Mouse (Mus musculus) CH12.LX (cell line): ENCODE measurements around the gene Trio. TPM values are rescaled to one million over a fixed set of nuclear protein-coding genes. Genes with fewer than 3 reads are reported as not detected.

ENCODE experiments used
- DNase-seq: peaks from one replicate; pipeline ENCODE4 v3.0.0-alpha.2; 2013; ENCODE audit errors: extremely low read depth
- H3K27ac ChIP-seq: 2 replicates; pipeline ENCODE4 v1.5.1; 2012; ENCODE audit warnings: low read depth, mild to moderate bottlenecking, control low read depth, moderate library complexity; ENCODE audit not compliant: insufficient read depth
- H3K27me3 ChIP-seq: replicated peaks from 2 replicates; pipeline ENCODE3; 2012; ENCODE audit warnings: inconsistent platforms
- H3K36me3 ChIP-seq, 2 experiments: replicated peaks in 1 of 2; 2 replicates each; pipeline versions ENCODE3 to v1.6.1; 2012; ENCODE audit warnings: inconsistent platforms in 1 of 2, low read length in 1 of 2, mild to moderate bottlenecking in 1 of 2, mixed read lengths in 1 of 2, moderate library complexity in 1 of 2; ENCODE audit not compliant: control insufficient read depth in 1 of 2, insufficient read depth in 1 of 2
- H3K4me1 ChIP-seq, 2 experiments: 2 replicates each; pipeline ENCODE4 v1.6.1; 2012; ENCODE audit warnings: inconsistent platforms in 1 of 2, moderate library complexity in 1 of 2; ENCODE audit not compliant: insufficient read depth in 2 of 2, control insufficient read depth in 1 of 2
- H3K4me2 ChIP-seq: 2 replicates; pipeline ENCODE4 v1.6.1; 2012; ENCODE audit warnings: low read depth, mild to moderate bottlenecking, control low read depth; ENCODE audit not compliant: poor library complexity, insufficient read depth, severe bottlenecking
- H3K4me3 ChIP-seq, 3 experiments: fragments of 150-350 bp in 1 of 3; sonication (generic) in 1 of 3; replicated peaks in 1 of 3; 2 replicates each; pipeline versions ENCODE3 to v1.5.1; 2011 to 2012; ENCODE audit warnings: low read depth in 2 of 3, low read length in 2 of 3, mild to moderate bottlenecking in 2 of 3, moderate library complexity in 2 of 3, control low read depth in 1 of 3, improper control_type of control experiment in 1 of 3, inconsistent platforms in 1 of 3, mixed read lengths in 1 of 3; ENCODE audit not compliant: poor library complexity in 1 of 3
- H3K79me2 ChIP-seq: replicated peaks from 2 replicates; pipeline ENCODE4 v1.6.1; 2012; ENCODE audit warnings: mild to moderate bottlenecking, moderate library complexity; ENCODE audit not compliant: control insufficient read depth, poor library complexity, insufficient read depth, severe bottlenecking; ENCODE audit errors: extremely low read depth
- H3K9ac ChIP-seq: 2 replicates; pipeline ENCODE4 v1.6.1; 2012; ENCODE audit warnings: low read depth, mild to moderate bottlenecking, control low read depth, moderate library complexity; ENCODE audit not compliant: insufficient read depth
- H3K9me3 ChIP-seq: replicated peaks from 2 replicates; pipeline ENCODE3; 2012; ENCODE audit warnings: low read length, inconsistent platforms, mixed read lengths
- CTCF ChIP-seq, 2 experiments: IDR thresholded peaks in 1 of 2; conservative IDR thresholded peaks in 1 of 2; 2 replicates each; pipeline ENCODE4 v1.5.1; 2011 to 2012; ENCODE audit warnings: low read depth in 2 of 2, low read length in 2 of 2, improper control_type of control experiment in 1 of 2, inconsistent platforms in 1 of 2, mild to moderate bottlenecking in 1 of 2, moderate library complexity in 1 of 2
- EP300 ChIP-seq: IDR thresholded peaks from 2 replicates; pipeline ENCODE4 v1.6.1; 2011; ENCODE audit warnings: low read length, improper control_type of control experiment
- HCFC1 ChIP-seq: IDR thresholded peaks from 2 replicates; pipeline ENCODE4 v1.6.1; 2012; ENCODE audit warnings: low read depth, mild to moderate bottlenecking, inconsistent platforms, low read length, improper control_type of control experiment
- MYC ChIP-seq: IDR thresholded peaks from 2 replicates; pipeline ENCODE4 v1.6.1; 2011; ENCODE audit warnings: low read depth, mild to moderate bottlenecking, improper control_type of control experiment, low read length
- RAD21 ChIP-seq: IDR thresholded peaks from 2 replicates; pipeline ENCODE4 v1.6.1; 2011; ENCODE audit warnings: low read depth, mild to moderate bottlenecking, low read length, improper control_type of control experiment, moderate library complexity
- SMC3 ChIP-seq: IDR thresholded peaks from 2 replicates; pipeline ENCODE4 v1.6.1; 2011; ENCODE audit warnings: low read depth, low read length, improper control_type of control experiment
- ZC3H11A ChIP-seq: IDR thresholded peaks from 2 replicates; pipeline ENCODE4 v1.6.1; 2012; ENCODE audit warnings: low read depth, mild to moderate bottlenecking, inconsistent platforms, low read length, improper control_type of control experiment
- ZMIZ1 ChIP-seq: IDR thresholded peaks from 2 replicates; pipeline ENCODE4 v1.6.1; 2012; ENCODE audit warnings: low read depth, mild to moderate bottlenecking, inconsistent platforms, low read length, improper control_type of control experiment
- dilution Hi-C: fragments of 300-500 bp; cut with MboI; formaldehyde crosslinking; loops from 2 replicates; pipeline ENCODE4 v1.14.3; 2020; ENCODE audit warnings: low sequenced_read_pairs; ENCODE audit not compliant: extremely low pct_unique_long_range_greater_than_20kb, extremely low pct_ligation_motif_present
- in situ Hi-C: fragments of 300-500 bp; cut with MboI; formaldehyde crosslinking; loops from 3 replicates; pipeline ENCODE4 v1.14.3; 2019; ENCODE audit warnings: low sequenced_read_pairs, low pct_ligation_motif_present, low pct_unique_long_range_greater_than_20kb, mixed read lengths
- polyA plus RNA-seq: library from polyadenylated mRNA; unstranded; fragments of >175 nt; gene quantifications from 2 replicates; pipeline ENCODE4 v1.2.1, GENCODE M21; 2012; ENCODE audit warnings: low read depth; ENCODE audit not compliant: insufficient read length
- total RNA-seq, 2 experiments: library from RNA; depleted of rRNA; stranded (reverse); fragments of 300-350 nt in 1 of 2; fragments of >200 nt in 1 of 2; gene quantifications; 2 replicates each; pipeline ENCODE4 v1.2.3; 2012 to 2014

Trio gene
- total and polyA plus RNA-seq, 3 experiments, result 3.9 to 17.5 (median 4.3) TPM

DNA sequence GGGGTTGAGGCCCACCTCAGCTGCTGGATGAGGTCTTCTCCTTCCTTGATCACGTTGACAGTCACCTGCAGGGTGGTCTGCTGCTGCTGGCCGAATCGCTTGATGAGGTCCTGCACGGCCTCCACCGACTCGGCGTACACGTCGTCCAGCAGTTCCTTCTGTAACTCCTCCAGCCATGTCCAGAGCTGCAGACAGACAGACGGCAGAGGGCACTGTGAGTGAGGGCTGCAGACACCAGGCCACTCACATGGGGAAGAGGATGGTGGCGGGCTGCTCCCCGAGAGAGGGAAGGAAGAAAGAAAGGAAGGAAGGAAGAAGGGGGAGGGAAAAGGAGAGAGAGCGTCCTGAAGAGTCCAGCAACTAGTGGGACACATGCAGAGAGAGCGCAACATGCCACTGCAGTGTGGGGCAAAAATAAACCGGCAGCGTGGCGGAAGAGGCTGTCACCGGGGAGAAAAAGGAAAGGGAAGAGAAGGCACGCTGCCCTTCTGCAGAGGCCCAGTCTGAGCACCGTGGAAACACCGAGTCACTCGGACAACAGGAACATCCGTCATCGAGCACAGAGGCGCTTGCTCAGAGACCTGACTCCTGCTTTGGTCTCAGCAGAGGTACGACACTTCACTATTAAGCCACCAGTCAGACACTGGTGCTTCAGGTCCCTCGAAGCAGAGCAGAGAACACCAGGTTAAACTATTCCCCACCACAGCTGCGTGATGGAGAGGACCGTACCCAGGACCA, 169.4 kb downstream of the Trio start:
- in situ Hi-C loops, result loop anchor here (10.0 kb wide), 1 partner anchor 521 kb away; no protein-coding TSS in a partner anchor
- no peak overlapping the region for H3K4me3 ChIP-seq
- H3K27me3 ChIP-seq, result no peaks in the 10 kb centered on the region
- H3K9me3 ChIP-seq, result no peaks in the 10 kb centered on the region
- H3K4me1 ChIP-seq, result peaks cover 0 to 26% of the 10 kb centered on the region in 2 experiments; a peak in 2 of 4 replicates
- no peaks in the 10 kb centered on the region for H3K79me2 ChIP-seq
- H3K4me2 ChIP-seq, result no peak overlapping the region
- DNase-seq, result no peak
- dilution Hi-C loops, result no loop called here
- H3K27ac ChIP-seq, result no peak overlapping the region
- peak; percentile 2; the same call in 1 of the 2 replicates for TF ChIP-seq SMC3
- TF ChIP-seq HCFC1, result no peak
- peak in 1 of 2 experiments; percentile 17; a peak in 2 of 4 replicates for TF ChIP-seq CTCF (conservative IDR thresholded peaks at IDR 0.05 in 1 of 2, IDR thresholded peaks at IDR 0.05 in 1 of 2; ENCODE audit: low read depth in 2 of 2, low read length in 2 of 2)
- no peak overlapping the region for H3K9ac ChIP-seq
- H3K36me3 ChIP-seq, result no peaks in the 10 kb centered on the region

DNA sequence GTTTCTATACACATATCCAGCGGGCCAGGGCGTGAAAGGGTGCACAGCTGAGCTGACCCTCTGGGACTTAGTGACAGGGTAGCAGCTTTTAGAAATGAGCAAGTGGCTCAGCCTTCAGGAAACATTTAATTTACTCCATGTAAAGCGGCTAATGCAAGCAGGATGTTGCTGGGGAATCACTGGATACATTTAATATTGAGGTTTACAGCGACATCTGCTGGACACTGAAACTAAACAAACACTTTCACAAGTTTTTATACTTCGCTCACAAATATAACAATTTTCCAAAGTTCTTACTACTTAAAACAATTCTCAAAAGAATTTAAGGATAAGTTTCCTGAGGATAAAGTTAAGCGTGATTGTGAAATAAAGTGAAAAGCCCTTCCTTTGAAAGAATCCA, 174.3 kb downstream of the Trio start:
- H3K36me3 ChIP-seq, result peaks cover 0 to 2% of the 10 kb centered on the region in 2 experiments
- dilution Hi-C loops (no loop called here), in situ Hi-C loops (loop anchor here (10.0 kb wide), 1 partner anchor 517 kb away; no protein-coding TSS in a partner anchor)
- no peaks in the 10 kb centered on the region for H3K9me3 ChIP-seq
- TF ChIP-seq EP300 (no peak), CTCF (conservative IDR thresholded peaks at IDR 0.05 in 1 of 2, IDR thresholded peaks at IDR 0.05 in 1 of 2; ENCODE audit: low read depth in 2 of 2, low read length in 2 of 2) (peak; percentile 33 to 77; a peak in 3 of 4 replicates), ZC3H11A (peak; percentile 35; the same call in 1 of the 2 replicates), MYC (no peak), RAD21 (peak; percentile 82), SMC3 (peak; percentile 78)
- peaks cover 0 to 3% of the 10 kb centered on the region in 2 experiments; a peak in 2 of 4 replicates for H3K4me1 ChIP-seq
- no peak overlapping the region for H3K4me2 ChIP-seq
- H3K27ac ChIP-seq, result no peak overlapping the region
- H3K27me3 ChIP-seq, result no peaks in the 10 kb centered on the region
- no peak overlapping the region for H3K9ac ChIP-seq
- H3K4me3 ChIP-seq, result no peak overlapping the region
- H3K79me2 ChIP-seq, result no peaks in the 10 kb centered on the region
- DNase-seq, result peak; percentile 48

DNA sequence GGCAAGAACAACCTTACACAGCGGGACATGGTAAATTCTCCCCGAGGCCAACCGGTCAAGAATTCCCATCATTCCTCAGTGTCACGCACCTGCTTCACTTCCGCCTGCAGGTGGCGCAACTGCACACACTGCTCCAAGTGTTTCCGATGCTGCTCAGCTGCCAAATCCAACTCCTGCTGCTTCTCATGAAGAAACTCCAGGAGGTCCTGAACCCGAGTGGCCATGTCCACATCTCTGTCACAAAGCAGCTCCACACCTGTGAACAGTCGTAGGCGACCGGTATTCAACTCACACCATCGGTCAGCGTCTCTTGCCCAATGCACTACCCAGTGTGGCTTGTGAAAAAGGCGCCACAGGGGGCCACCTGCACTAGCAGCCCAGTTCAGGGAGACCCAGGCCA, 174.7 kb downstream of the Trio start:
- no peak overlapping the region for H3K4me3 ChIP-seq
- in situ Hi-C loops (loop anchor here (10.0 kb wide), 1 partner anchor 516 kb away; no protein-coding TSS in a partner anchor), dilution Hi-C loops (no loop called here)
- TF ChIP-seq CTCF (conservative IDR thresholded peaks at IDR 0.05 in 1 of 2, IDR thresholded peaks at IDR 0.05 in 1 of 2; ENCODE audit: low read depth in 2 of 2, low read length in 2 of 2) (peak; percentile 44 to 61; a peak in 3 of 4 replicates), SMC3 (peak; percentile 46; the same call in 1 of the 2 replicates), RAD21 (peak; percentile 9), ZMIZ1 (no peak)
- H3K4me2 ChIP-seq, result no peak overlapping the region
- H3K27me3 ChIP-seq, result no peaks in the 10 kb centered on the region
- H3K27ac ChIP-seq, result no peak overlapping the region
- H3K4me1 ChIP-seq, result peaks cover 0 to 3% of the 10 kb centered on the region in 2 experiments; a peak in 2 of 4 replicates
- no peaks in the 10 kb centered on the region for H3K79me2 ChIP-seq
- no peaks in the 10 kb centered on the region for H3K9me3 ChIP-seq
- DNase-seq, result no peak
- H3K9ac ChIP-seq, result no peak overlapping the region
- peaks cover 0 to 2% of the 10 kb centered on the region in 2 experiments for H3K36me3 ChIP-seq
